Mouse (Mus musculus) forebrain, postnatal 0 days (tissue): Measurements from ENCODE around the gene Taf1a. TPM values are rescaled to one million over a fixed set of nuclear protein-coding genes. Genes with fewer than 3 reads are reported as not detected.
"Not testable (repeated sequence)": the region's sequence is repeated elsewhere in the genome, so short reads cannot be mapped to it uniquely, and the experiment has no call there.

Experiments used
- ATAC-seq: fragments of 200-750 bp; cut with Nextera tagmentation; 2 replicates; pipeline ENCODE4 v1.8.0; 2017; ENCODE audit warnings: mild to moderate bottlenecking, moderate library complexity
- DNase-seq: peaks from one replicate; pipeline ENCODE4 v3.0.0-alpha.2; 2015
- H3K27ac ChIP-seq: fragments of 300-500 bp; sonication (generic); 2 replicates; pipeline ENCODE4 v1.5.1; 2014; ENCODE audit warnings: low read depth, mild to moderate bottlenecking, antibody characterized with exemption, low read length, moderate library complexity, mixed read lengths
- H3K27me3 ChIP-seq: fragments of 300-500 bp; sonication (generic); 2 replicates; pipeline ENCODE4 v1.6.1; 2014; ENCODE audit warnings: mild to moderate bottlenecking, low read length, mixed read lengths; ENCODE audit not compliant: insufficient read depth
- H3K36me3 ChIP-seq: fragments of 300-500 bp; sonication (generic); 2 replicates; pipeline ENCODE4 v1.6.1; 2014; ENCODE audit warnings: mild to moderate bottlenecking, moderate library complexity; ENCODE audit not compliant: insufficient read depth
- H3K4me1 ChIP-seq: fragments of 300-500 bp; sonication (generic); 2 replicates; pipeline ENCODE4 v1.6.1; 2014; ENCODE audit warnings: antibody characterized with exemption; ENCODE audit not compliant: insufficient read depth
- H3K4me2 ChIP-seq: fragments of 300-500 bp; sonication (generic); 2 replicates; pipeline ENCODE4 v1.6.1; 2014; ENCODE audit warnings: low read depth, mild to moderate bottlenecking, moderate library complexity
- H3K4me3 ChIP-seq: fragments of 300-500 bp; sonication (generic); 2 replicates; pipeline ENCODE4 v1.5.1; 2014; ENCODE audit warnings: low read depth, low read length, mixed read lengths
- H3K9ac ChIP-seq: fragments of 300-500 bp; sonication (generic); 2 replicates; pipeline ENCODE4 v1.6.1; 2014; ENCODE audit warnings: mild to moderate bottlenecking
- H3K9me3 ChIP-seq: fragments of 300-500 bp; sonication (generic); 2 replicates; pipeline ENCODE4 v1.6.1; 2016; ENCODE audit warnings: low read length
- CTCF ChIP-seq: sonication (generic); IDR thresholded peaks from 2 replicates; pipeline ENCODE4 v1.5.1; 2016; ENCODE audit warnings: antibody characterized with exemption, control low read depth, low read depth
- WGBS: fragments of 180-500 bp; shearing (Covaris S2); extraction: QIAGEN DNeasy Blood & Tissue Kit; methylation state at CpG from one replicate; pipeline ENCODE4 v1.1.7; 2014; 5-methylcytosine and 5-hydroxymethylcytosine counted together
- polyA plus RNA-seq: library from polyadenylated mRNA; unstranded; fragments of >200 nt; fragmentation: Nextera tagmentation; extraction: Ambion mirVana; gene quantifications from 2 replicates; pipeline ENCODE4 v1.2.1, GENCODE M21; 2015
- total RNA-seq: library from RNA; depleted of rRNA; stranded (reverse); fragments of >200 nt; gene quantifications from 2 replicates; pipeline ENCODE4 v1.2.3, GENCODE M21; 2014; rRNA removed

Taf1a gene
- total RNA-seq (17.8 and 19.1 TPM in 2 replicates), polyA plus RNA-seq (9.8 and 11.7 TPM in 2 replicates)

GRCm38 (mm10) chr1:183388426-183389406 lies at the start of gene Taf1a:
Gene Taf1a, plus strand, starts transcription at chr1:183388981.
- 5% methylated on average over 44 of the region's 44 CpGs for WGBS
- DNase-seq: peak; percentile 97
- peak; percentile 100 for ATAC-seq
- peak within 1 kb of the TSS; percentile 54 for H3K4me3 ChIP-seq
- no peaks in the 10 kb centered on the region; the same call in 1 of the 2 replicates for H3K36me3 ChIP-seq
- 0 out of 2 replicates have a peak within 1 kb of the TSS, but pooled peaks have one; percentile 31 for H3K9ac ChIP-seq
- peaks cover 13% of the 10 kb centered on the region; the same call in 1 of the 2 replicates for H3K27me3 ChIP-seq
- peak within 1 kb of the TSS; percentile 66 for H3K27ac ChIP-seq
- peak within 1 kb of the TSS; percentile 66 for H3K4me2 ChIP-seq
- peaks cover 4% of the 10 kb centered on the region; the same call in 1 of the 2 replicates for H3K4me1 ChIP-seq
- TF ChIP-seq CTCF: no peak
- H3K9me3 ChIP-seq: no peaks in the 10 kb centered on the region

- not testable (repeated sequence) for H3K4me3 ChIP-seq, H3K4me2 ChIP-seq, H3K27me3 ChIP-seq, H3K27ac ChIP-seq, H3K9me3 ChIP-seq, ATAC-seq, DNase-seq, H3K9ac ChIP-seq
- Histone ChIP-seq H3K4me1 (peaks cover 10% of the 10 kb centered on the region), H3K36me3 (peaks cover 30% of the 10 kb centered on the region)
- WGBS: 100% methylated on average over 1 of the region's 1 CpGs
Observed at GRCm38 (mm10) chr1:183342902-183343301, 45.9 kb upstream of the Taf1a start.

GRCm38 (mm10) chr1:183344886-183345816 lies 43.6 kb upstream of the Taf1a start:
- no peaks in the 10 kb centered on the region for H3K9me3 ChIP-seq
- ATAC-seq: peak; percentile 100
- DNase-seq: peak; percentile 96
- peak overlapping the region; percentile 83 for H3K4me3 ChIP-seq
- WGBS: 1% methylated on average over 71 of the region's 72 CpGs
- no peaks in the 10 kb centered on the region for H3K27me3 ChIP-seq
- H3K36me3 ChIP-seq: peaks cover 29% of the 10 kb centered on the region
- H3K4me2 ChIP-seq: peak overlapping the region; percentile 83
- peaks cover 10% of the 10 kb centered on the region for H3K4me1 ChIP-seq
- H3K27ac ChIP-seq: peak overlapping the region; percentile 84
- H3K9ac ChIP-seq: peak overlapping the region; percentile 86
- TF ChIP-seq CTCF: no peak

GRCm38 (mm10) chr1:183345817-183346195 lies 43.0 kb upstream of the Taf1a start:
- Histone ChIP-seq H3K4me2 (peak overlapping the region; percentile 83), H3K27me3 (no peaks in the 10 kb centered on the region), H3K4me1 (peaks cover 10% of the 10 kb centered on the region), H3K9me3 (no peaks in the 10 kb centered on the region), H3K27ac (peak overlapping the region; percentile 84), H3K4me3 (peak overlapping the region; percentile 83), H3K36me3 (peaks cover 30% of the 10 kb centered on the region), H3K9ac (peak overlapping the region; percentile 86)
- no peak for ATAC-seq
- no peak for TF ChIP-seq CTCF
- DNase-seq: no peak
- WGBS: 8% methylated on average over 10 of the region's 10 CpGs

GRCm38 (mm10) chr1:183349840-183350239 lies 38.9 kb upstream of the Taf1a start:
- H3K27me3 ChIP-seq: no peaks in the 10 kb centered on the region
- peaks cover 47% of the 10 kb centered on the region for H3K36me3 ChIP-seq
- H3K9me3 ChIP-seq: no peaks in the 10 kb centered on the region
- H3K27ac ChIP-seq: no peak overlapping the region
- no peak overlapping the region for H3K4me2 ChIP-seq
- H3K4me3 ChIP-seq: no peak overlapping the region
- peak; percentile 74 for TF ChIP-seq CTCF
- ATAC-seq: no peak
- no peak overlapping the region for H3K9ac ChIP-seq
- 21% methylated on average over 6 of the region's 6 CpGs for WGBS
- peaks cover 10% of the 10 kb centered on the region for H3K4me1 ChIP-seq
- DNase-seq: peak; percentile 81

GRCm38 (mm10) chr1:183358901-183359300 lies 29.9 kb upstream of the Taf1a start:
- Histone ChIP-seq H3K9ac (no peak overlapping the region), H3K4me1 (no peaks in the 10 kb centered on the region), H3K27ac (no peak overlapping the region), H3K4me3 (no peak overlapping the region), H3K4me2 (no peak overlapping the region), H3K27me3 (no peaks in the 10 kb centered on the region), H3K9me3 (no peaks in the 10 kb centered on the region), H3K36me3 (peaks cover 55% of the 10 kb centered on the region)
- no peak for TF ChIP-seq CTCF
- no peak for ATAC-seq
- 91% methylated on average over 3 of the region's 3 CpGs for WGBS
- no peak for DNase-seq
